Mouse (Mus musculus) heart, postnatal 0 days (tissue): Measurements from ENCODE around the gene Tma7.

ENCODE experiments used
- CTCF ChIP-seq: IDR thresholded peaks from 2 replicates; pipeline ENCODE4 v1.5.1; 2016; ENCODE audit warnings: antibody characterized with exemption, control low read depth, low read depth
- EP300 ChIP-seq: IDR thresholded peaks from 2 replicates; pipeline ENCODE4 v1.6.1; 2016; ENCODE audit warnings: antibody characterized with exemption, low read depth

GRCm38 (mm10) chr9:109103250-109103649, 20.9 kb upstream of the Tma7 start:
- TF ChIP-seq EP300 (no peak), CTCF (no peak)
